Mouse (Mus musculus): ENCODE results near the gene Ap3m1. TPM values are rescaled to one million over a fixed set of nuclear protein-coding genes. Genes with fewer than 3 reads are reported as not detected.

Ap3m1 gene
- total and polyA plus RNA-seq, 2 experiments from 2014 or later: 50.1 to 67.6 TPM

DNA sequence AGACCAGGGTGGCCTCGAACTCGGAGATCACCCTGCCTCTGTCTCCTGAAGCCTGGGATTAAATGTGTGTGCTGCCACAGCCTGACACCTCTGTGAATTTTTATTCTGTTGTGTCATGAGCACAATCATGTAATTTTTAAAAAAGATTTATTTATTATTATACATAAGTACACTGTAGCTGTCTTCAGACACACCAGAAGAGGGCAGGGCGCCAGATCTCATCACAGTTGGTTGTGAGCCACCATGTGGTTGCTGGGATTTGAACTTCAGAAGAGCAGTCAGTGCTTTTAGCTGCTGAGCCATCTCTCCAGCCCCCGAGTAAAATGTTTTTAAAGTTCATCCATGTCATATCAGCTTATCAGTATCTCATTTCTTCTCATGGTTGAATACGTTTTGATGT lies 33.4 kb upstream of the Ap3m1 start:
- Histone ChIP-seq H3K9ac (replicated peaks; ENCODE audit: low read length, poor library complexity, severe bottlenecking) (no peak overlapping the region), H3K9me3 (ENCODE audit: low read length) (no peaks in the 10 kb centered on the region), H3K27me3 (ENCODE audit: insufficient read depth, low read length) (no peaks in the 10 kb centered on the region), H3K36me3 (ENCODE audit: insufficient read depth, low read length) (no peaks in the 10 kb centered on the region), H3K4me1 (ENCODE audit: insufficient read depth, low read length) (no peaks in the 10 kb centered on the region), H3K4me2 (ENCODE audit: low read depth, low read length, poor library complexity, severe bottlenecking) (no peak overlapping the region), H3K27ac (ENCODE audit: low read depth, low read length) (no peak overlapping the region), H3K4me3 (ENCODE audit: low read depth, low read length) (no peak overlapping the region)
- WGBS: 85% methylated on average over 5 of the region's 5 CpGs
- no peak for DNase-seq (ENCODE audit: low spot score)
- ATAC-seq (ENCODE audit: low FRiP score): no peak
- no peak for TF ChIP-seq CTCF (IDR thresholded peaks at IDR 0.05)

DNA sequence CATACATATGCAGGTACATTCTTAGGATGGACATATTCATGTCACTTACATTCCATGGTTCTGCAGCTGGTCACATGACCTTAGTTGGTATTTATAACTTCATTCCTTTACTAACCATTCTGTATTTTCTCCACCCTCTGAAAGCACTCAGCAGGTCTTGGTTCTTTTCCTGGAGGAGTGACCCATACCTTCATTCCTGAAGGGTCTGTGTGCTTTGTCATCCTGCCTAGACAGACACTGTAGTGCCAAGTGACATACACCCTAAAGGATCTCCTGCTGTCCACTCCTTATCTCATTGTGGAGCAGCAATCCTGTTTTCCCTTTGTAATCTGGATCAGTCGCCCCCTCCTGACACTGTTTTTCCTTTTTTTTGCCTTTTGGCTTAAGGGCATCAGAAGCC lies 30.5 kb upstream of the Ap3m1 start:
- Histone ChIP-seq H3K9me3 (ENCODE audit: low read length) (no peaks in the 10 kb centered on the region), H3K4me1 (ENCODE audit: insufficient read depth, low read length) (no peaks in the 10 kb centered on the region), H3K9ac (replicated peaks; ENCODE audit: low read length, poor library complexity, severe bottlenecking) (no peak overlapping the region), H3K27me3 (ENCODE audit: insufficient read depth, low read length) (no peaks in the 10 kb centered on the region), H3K4me2 (ENCODE audit: low read depth, low read length, poor library complexity, severe bottlenecking) (no peak overlapping the region), H3K36me3 (ENCODE audit: insufficient read depth, low read length) (no peaks in the 10 kb centered on the region), H3K4me3 (ENCODE audit: low read depth, low read length) (no peak overlapping the region), H3K27ac (ENCODE audit: low read depth, low read length) (no peak overlapping the region)
- DNase-seq (ENCODE audit: low spot score): no peak
- WGBS: 52% methylated on average over 1 of the region's 1 CpGs
- ATAC-seq (ENCODE audit: low FRiP score): no peak
- TF ChIP-seq CTCF (IDR thresholded peaks at IDR 0.05): no peak

DNA sequence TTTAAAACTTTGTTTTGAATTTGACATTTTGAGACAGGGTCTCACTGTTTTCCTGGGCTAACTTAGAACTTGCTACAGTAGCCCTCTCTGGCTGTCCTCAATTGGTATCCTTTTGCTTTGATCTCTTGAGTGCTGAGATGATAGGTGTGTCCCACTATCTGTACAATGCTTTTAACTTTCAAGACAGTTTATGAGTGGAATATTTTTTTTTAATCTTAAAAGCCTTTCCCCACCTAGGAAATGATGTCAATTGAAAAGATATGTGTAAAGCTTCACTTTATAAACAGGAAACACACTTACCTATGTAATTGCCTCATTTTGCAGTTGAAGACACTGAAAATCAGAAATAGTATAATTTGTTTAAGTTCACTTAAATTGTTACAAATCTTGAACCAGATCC lies 26.2 kb upstream of the Ap3m1 start:
- Histone ChIP-seq H3K27me3 (ENCODE audit: insufficient read depth, low read length) (no peaks in the 10 kb centered on the region), H3K9me3 (ENCODE audit: low read length) (no peaks in the 10 kb centered on the region), H3K4me1 (ENCODE audit: insufficient read depth, low read length) (no peaks in the 10 kb centered on the region), H3K9ac (replicated peaks; ENCODE audit: low read length, poor library complexity, severe bottlenecking) (no peak overlapping the region), H3K4me3 (ENCODE audit: low read depth, low read length) (no peak overlapping the region), H3K4me2 (ENCODE audit: low read depth, low read length, poor library complexity, severe bottlenecking) (no peak overlapping the region), H3K36me3 (ENCODE audit: insufficient read depth, low read length) (no peaks in the 10 kb centered on the region), H3K27ac (ENCODE audit: low read depth, low read length) (no peak overlapping the region)
- no peak for TF ChIP-seq CTCF (IDR thresholded peaks at IDR 0.05)
- ATAC-seq (ENCODE audit: low FRiP score): no peak
- DNase-seq (ENCODE audit: low spot score): no peak

DNA sequence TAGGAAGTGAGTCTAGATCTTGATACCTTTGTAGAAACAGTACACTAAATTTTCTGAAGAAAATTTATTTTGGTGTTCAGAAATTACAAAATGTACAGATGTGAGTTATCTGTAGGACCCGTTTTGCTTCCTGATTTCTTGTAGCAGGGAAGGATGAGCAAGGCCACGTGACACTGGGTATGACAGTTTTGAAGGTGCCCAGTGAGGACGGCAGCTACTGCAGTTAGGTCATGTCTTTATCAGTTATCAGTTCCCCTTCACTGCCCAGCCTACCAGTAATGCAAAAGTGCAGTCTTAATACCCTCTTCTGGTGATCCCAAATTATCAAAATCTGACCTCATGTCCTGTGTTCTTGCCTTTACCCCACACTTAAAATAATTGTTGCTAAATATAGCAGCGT lies 25.6 kb upstream of the Ap3m1 start:
- ATAC-seq (ENCODE audit: low FRiP score): no peak

DNA sequence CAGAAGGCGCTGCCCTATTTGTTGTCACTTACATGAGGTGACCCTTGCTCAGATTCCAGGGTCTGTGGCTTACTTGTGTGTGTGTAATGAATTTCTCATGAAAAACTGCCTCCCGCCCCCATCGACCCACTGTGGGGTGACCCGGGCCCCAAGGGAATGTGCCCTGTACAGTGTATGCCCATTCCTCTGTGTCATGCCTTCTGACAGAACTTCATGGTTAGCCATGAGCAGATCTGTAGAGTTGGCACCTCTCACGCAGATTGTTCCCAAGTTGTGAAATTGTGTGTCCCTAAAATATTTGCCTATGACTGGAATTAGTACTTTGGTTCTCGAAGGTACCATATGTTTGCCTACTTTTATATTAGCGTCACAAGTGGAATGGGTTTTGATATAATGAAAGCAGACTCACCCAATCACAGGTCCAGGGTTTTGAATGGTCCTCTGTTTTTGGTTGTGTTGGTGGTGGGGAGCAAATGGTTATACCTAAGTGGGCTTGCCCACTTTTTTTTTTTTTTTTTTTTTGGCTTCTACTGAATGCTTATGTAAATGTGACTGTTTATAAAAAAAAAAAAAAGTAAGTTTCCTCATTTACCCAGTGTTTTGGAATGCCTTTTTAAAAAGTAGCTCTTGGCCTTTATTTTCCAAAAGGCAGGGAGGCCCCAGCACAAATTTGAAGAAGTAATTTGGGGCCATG lies 24.3 kb upstream of the Ap3m1 start:
- ATAC-seq (ENCODE audit: low FRiP score) (peak; percentile 36; the same call in 1 of the 2 replicates), DNase-seq (ENCODE audit: low spot score) (no peak)
- 47% methylated on average over 7 of the region's 7 CpGs for WGBS
- Histone ChIP-seq H3K9me3 (ENCODE audit: low read length) (no peaks in the 10 kb centered on the region), H3K4me1 (ENCODE audit: insufficient read depth, low read length) (no peaks in the 10 kb centered on the region), H3K4me2 (ENCODE audit: low read depth, low read length, poor library complexity, severe bottlenecking) (peak overlapping the region; percentile 82), H3K27ac (ENCODE audit: low read depth, low read length) (no peak overlapping the region), H3K4me3 (ENCODE audit: low read depth, low read length) (peak overlapping the region; percentile 76), H3K36me3 (ENCODE audit: insufficient read depth, low read length) (no peaks in the 10 kb centered on the region), H3K9ac (replicated peaks; ENCODE audit: low read length, poor library complexity, severe bottlenecking) (peak overlapping the region; percentile 56), H3K27me3 (ENCODE audit: insufficient read depth, low read length) (no peaks in the 10 kb centered on the region)
- TF ChIP-seq CTCF (IDR thresholded peaks at IDR 0.05): no peak

More for the DNA sequence above, 25.6 kb upstream of the Ap3m1 start:
- TF ChIP-seq CTCF (IDR thresholded peaks at IDR 0.05): no peak
- Histone ChIP-seq H3K4me1 (ENCODE audit: insufficient read depth, low read length) (no peaks in the 10 kb centered on the region), H3K27me3 (ENCODE audit: insufficient read depth, low read length) (no peaks in the 10 kb centered on the region), H3K4me2 (ENCODE audit: low read depth, low read length, poor library complexity, severe bottlenecking) (no peak overlapping the region), H3K36me3 (ENCODE audit: insufficient read depth, low read length) (no peaks in the 10 kb centered on the region), H3K27ac (ENCODE audit: low read depth, low read length) (no peak overlapping the region), H3K9me3 (ENCODE audit: low read length) (no peaks in the 10 kb centered on the region), H3K4me3 (ENCODE audit: low read depth, low read length) (no peak overlapping the region), H3K9ac (replicated peaks; ENCODE audit: low read length, poor library complexity, severe bottlenecking) (no peak overlapping the region)
- 87% methylated on average over 4 of the region's 4 CpGs for WGBS
- no peak for DNase-seq (ENCODE audit: low spot score)

DNA sequence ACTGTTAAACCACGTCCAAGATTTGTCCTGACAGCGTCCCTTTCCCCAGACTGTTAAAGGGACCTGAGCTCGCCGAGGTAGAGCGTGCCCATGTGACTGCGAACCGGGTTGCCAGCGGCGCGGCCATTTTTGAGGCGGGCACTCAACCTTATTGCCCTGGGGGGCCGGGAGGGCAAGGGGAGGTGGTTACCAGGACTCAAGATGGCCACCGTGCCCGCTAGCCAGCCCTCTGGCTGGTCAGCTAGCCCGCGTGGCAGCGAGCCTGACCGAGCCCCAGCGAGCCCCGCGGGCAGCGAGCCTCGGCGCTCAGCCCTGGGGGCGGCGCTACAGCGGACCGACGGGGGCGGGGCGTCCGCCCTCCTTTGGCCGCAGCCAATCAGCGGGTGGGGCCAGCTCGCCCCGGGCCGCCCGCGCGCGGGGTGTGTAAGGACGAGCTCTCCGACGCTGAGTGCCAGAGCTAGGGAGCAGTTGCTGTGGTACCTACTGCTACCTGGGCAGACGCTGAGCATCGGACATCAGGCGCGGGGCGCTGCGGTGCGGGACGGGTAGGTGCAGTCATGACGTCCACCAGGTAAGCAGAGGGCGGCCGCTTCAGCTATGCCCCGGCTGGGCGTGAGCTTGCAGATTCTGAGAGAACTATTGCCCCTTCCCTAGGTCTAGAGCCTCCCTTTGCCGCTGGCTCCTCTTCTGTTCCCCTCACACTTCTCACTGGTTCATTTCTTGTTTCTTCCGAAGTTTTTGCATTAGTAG lies 23.6 kb upstream of the Ap3m1 start:
- Histone ChIP-seq H3K9me3 (ENCODE audit: low read length) (no peaks in the 10 kb centered on the region), H3K4me2 (ENCODE audit: low read depth, low read length, poor library complexity, severe bottlenecking) (peak overlapping the region; percentile 82), H3K36me3 (ENCODE audit: insufficient read depth, low read length) (no peaks in the 10 kb centered on the region), H3K27me3 (ENCODE audit: insufficient read depth, low read length) (no peaks in the 10 kb centered on the region), H3K4me3 (ENCODE audit: low read depth, low read length) (peak overlapping the region; percentile 76), H3K9ac (replicated peaks; ENCODE audit: low read length, poor library complexity, severe bottlenecking) (peak overlapping the region; percentile 56), H3K4me1 (ENCODE audit: insufficient read depth, low read length) (no peaks in the 10 kb centered on the region), H3K27ac (ENCODE audit: low read depth, low read length) (peak overlapping the region; percentile 73)
- ATAC-seq (ENCODE audit: low FRiP score) (peak; percentile 96), DNase-seq (ENCODE audit: low spot score) (peak; percentile 93)
- WGBS: under 1% methylated on average over 55 of the region's 59 CpGs
- TF ChIP-seq CTCF (IDR thresholded peaks at IDR 0.05): 0 out of 2 replicates have a peak, but pooled peaks have one; percentile 2

All from midbrain, postnatal 0 days (tissue).